Mouse (Mus musculus) layer of hippocampus, adult 11-12 months (tissue): ENCODE measurements around the gene Dmpk.

ENCODE experiments used
- DNase-seq: peaks from one replicate; pipeline ENCODE4 v3.0.0; 2022; ENCODE audit warnings: low spot score

Gene Dmpk

DNA sequence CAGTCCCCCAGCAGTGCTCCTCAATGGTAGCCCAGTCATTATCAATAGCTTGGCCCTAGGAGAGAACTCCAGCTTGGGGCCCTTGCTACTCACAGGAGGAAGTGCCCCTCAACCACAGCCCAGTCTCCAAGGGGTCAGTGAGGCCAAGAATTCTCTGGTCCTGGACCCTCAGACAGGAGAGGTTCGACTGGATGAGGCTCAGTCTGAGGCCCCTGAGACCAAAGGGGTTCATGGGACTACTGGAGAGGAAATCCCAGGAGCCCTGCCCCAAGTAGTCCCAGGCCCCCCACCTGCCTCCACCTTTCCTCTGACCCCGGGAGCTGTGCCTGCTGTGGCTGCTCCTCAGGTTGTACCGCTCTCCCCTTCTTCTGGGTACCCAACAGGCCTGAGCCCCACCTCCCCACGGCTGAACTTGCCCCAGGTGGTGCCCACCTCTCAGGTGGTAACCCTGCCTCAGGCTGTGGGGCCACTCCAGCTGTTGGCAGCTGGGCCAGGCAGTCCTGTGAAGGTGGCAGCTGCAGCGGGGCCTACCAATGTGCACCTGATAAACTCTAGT is 12.8 kb downstream of the Dmpk start:
- DNase-seq, result no peak

DNA sequence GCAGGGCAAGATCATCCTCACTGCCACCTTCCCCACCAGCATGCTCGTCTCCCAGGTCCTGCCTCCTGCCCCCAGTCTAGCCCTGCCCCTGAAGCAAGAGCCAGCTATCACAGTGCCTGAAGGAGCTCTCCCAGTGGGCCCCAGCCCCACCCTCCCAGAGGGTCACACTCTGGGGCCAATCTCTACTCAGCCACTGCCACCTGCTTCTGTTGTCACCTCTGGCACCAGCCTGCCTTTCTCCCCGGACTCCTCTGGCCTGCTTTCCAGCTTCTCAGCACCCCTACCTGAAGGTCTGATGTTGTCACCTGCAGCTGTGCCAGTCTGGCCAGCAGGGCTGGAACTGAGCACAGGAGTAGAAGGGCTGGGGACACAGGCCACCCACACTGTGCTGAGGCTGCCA is 13.6 kb downstream of the Dmpk start:
- DNase-seq, result no peak

DNA sequence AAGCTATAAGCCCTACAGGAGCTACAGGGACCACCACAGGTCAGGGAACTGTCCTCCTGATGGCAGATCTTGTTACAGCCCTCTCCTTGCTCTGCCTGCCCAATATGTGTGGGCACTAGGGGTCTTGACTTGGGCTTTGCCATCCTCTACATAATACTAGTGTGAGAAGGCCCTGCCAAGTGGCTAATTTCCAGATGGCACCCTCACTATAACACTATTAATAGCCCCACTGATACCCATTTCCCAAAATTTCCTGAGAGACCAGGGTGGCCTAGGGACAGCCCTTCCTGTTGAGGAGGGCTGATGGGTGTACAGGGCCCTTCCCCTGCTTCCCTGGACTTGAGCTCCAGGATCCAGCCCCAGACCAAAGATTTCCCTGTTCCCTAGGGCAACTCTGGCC is 14.2 kb downstream of the Dmpk start:
- DNase-seq, result no peak

GRCm38 (mm10) chr7:19098811-19099210 is 15.2 kb downstream of the Dmpk start:
- DNase-seq, result no peak

DNA sequence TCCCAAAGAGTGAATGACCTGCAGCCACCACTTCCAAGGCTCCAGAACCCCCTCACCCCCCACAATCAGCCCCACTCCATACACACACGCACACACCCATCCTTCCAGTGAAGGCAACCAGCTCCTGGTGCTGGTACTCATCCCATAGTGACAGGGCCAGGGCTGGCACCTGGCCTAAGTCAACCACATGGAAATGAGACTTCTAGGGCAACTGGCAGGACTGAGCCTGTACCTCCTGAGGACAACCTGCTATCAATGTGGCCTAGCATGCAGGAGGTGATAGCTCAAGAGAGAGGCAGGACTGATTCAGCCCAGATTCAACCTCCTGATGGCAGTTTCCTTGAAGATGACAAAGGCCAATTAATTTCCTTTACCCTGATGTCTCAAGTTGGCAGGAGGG is 16.6 kb downstream of the Dmpk start:
- no peak for DNase-seq

GRCm38 (mm10) chr7:19103741-19104140 is 20.1 kb downstream of the Dmpk start:
- DNase-seq, result no peak

- DNase-seq, result no peak
These were observed 20.8 kb downstream of the Dmpk start for GRCm38 (mm10) chr7:19104486-19104885.

- no peak for DNase-seq
These were observed 23.8 kb downstream of the Dmpk start for GRCm38 (mm10) chr7:19107436-19107835.

GRCm38 (mm10) chr7:19109565-19109964 is 25.9 kb downstream of the Dmpk start:
- no peak for DNase-seq

DNA sequence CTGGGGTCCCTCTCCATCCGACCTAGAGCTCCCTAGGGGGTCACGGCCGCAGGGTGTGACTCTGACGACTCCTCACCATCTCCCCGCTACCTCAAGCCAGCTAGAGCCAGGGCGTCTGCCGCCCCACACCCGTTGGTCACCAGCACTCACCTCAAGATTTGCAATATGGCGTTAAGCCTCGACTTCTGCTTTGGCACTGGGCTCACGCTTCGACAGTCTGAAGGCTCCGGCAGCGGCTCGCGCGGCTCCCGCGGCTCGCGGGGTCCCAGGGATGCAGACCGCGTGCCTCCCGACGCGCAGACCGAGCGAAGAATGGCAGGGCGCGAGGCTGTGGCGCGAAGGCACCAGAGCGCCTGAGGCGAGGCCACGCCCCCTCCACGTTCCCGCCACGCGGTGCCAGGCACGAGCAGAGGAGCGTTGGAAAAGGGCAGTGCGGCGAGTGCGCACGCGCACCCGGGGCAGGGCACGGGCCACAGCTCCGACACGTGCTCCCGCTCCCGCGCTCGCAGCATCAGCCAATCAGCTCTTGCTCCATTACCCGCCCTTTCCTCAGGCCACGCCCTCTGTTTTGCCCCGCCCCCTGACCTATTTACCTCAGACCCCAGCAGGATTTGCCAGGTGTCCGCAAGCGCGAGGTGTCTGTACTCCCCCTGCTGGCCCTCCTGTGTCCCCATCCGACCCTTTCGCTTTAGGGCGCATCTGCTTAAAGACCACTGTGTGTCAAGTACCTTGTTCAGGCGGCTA is 34.6 kb downstream of the Dmpk start, which contains the start of gene Gm4969:
Gene Gm4969, minus strand, starts transcription at position 341 of the 744 bp plus-strand sequence.
- peak; percentile 48 for DNase-seq

- DNase-seq, result no peak
These were observed 35.4 kb downstream of the Dmpk start for GRCm38 (mm10) chr7:19119083-19119482.

DNA sequence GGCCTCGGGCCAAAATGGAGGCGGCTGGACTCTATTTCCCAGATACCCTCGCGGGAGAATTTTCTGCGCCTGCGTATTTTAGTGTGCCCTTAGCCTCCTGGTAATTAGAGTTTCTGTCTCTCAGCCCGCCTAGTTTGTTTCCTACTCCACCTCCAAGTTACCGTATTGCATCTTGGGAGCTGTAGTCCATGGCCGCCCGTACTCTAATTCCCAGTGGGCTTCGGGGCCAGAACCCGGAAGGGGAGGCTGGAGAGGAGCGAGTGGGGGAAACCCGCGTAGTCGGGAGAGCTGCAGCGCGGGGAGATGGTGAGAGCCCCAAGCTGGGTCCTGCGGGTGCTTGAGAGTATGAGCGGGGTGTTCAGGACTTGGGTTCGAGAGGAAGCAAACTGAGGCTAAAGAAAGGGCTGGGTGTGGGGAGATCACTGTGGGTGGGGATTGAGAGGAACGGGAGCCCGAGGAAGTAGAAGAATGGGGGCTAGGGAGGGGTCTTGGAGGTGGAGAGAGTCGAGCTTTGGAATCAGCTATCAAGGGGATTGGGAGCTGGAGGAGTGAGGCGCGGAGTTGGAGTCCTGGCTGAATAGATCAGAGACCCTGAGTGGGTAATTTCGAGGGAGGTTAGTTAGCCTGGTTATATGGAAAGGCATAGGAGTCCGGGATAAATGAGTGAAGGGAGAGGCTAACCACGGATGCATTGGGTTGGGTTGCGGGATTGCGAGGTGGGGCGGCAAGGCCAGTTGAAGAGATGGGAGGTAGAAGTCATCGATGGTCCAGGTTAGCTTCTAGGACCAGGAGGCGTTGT is 36.2 kb downstream of the Dmpk start, which contains the start of gene Fbxo46:
Gene Fbxo46, plus strand, starts transcription at position 229 of the 799 bp plus-strand sequence.
- DNase-seq, result peak; percentile 96

- no peak for DNase-seq
These were observed 38.0 kb downstream of the Dmpk start for GRCm38 (mm10) chr7:19121686-19122085.

- DNase-seq, result no peak
These were observed 41.1 kb downstream of the Dmpk start for GRCm38 (mm10) chr7:19124713-19125112.

GRCm38 (mm10) chr7:19127744-19128143 is 44.1 kb downstream of the Dmpk start:
- no peak for DNase-seq

DNA sequence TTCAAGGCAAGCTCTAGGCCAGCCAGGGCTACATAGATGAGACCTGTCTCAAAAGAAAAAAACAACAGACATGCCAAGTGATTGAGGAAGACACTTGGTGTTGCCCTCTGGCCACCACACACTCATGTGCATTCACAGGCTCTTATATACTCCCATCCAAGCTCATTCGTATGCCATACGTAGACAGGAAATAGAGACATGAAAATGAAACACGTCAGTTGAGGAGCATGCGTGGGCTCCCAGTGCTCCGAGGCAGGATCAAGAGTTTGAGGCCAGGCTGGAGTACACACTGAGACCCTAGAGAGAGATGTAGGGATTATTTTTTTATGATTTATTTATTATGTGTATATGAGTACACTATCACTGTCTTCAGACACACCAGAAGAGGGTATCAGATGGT is 45.7 kb downstream of the Dmpk start:
- DNase-seq, result no peak

GRCm38 (mm10) chr7:19130657-19131056 is 47.0 kb downstream of the Dmpk start:
- no peak for DNase-seq

- peak; percentile 98 for DNase-seq
These were observed 47.7 kb downstream of the Dmpk start for GRCm38 (mm10) chr7:19131324-19131848.

DNA sequence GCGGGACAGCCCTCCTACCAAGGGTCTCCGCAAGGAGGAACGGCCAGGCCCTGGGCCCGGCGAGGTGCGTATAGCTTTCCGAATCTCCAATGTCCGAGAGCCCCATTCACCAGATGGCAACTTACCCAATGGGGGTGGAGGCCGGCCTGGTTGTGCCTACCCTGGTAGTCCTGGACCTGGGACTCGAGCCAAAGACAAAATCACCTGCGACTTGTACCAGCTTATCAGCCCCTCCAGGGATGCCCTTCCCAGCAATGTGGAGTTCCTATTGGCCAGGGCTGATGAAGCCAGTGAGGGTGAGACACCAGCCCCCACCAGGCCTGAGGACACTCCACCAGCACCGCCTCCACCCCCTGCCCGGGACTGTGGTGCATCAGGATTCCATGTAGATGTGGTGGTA is 52.5 kb downstream of the Dmpk start:
- no peak for DNase-seq

DNA sequence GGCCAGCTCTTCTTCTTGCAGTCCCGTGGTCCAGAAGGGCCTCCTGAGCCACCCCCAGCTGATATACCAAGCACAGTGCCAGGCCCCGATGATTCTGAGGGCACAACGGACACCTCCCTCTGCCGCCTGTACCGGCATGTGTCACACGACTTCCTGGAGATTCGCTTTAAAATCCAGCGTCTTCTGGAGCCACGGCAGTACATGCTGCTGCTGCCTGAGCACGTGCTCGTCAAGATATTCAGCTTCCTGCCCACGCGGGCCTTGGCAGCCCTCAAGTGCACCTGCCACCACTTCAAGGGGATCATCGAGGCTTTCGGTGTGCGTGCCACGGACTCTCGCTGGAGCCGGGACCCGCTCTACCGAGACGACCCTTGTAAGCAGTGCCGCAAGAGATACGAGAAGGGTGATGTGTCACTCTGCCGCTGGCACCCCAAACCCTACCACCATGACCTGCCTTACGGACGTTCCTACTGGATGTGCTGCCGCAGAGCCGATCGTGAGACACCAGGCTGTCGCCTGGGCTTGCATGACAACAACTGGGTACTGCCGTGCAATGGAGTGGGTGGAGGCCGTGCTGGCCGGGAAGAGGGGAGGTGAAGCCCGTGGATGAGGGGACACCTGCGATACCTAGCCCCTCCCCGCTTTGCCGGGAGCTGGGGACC is 53.2 kb downstream of the Dmpk start:
- DNase-seq, result no peak

DNA sequence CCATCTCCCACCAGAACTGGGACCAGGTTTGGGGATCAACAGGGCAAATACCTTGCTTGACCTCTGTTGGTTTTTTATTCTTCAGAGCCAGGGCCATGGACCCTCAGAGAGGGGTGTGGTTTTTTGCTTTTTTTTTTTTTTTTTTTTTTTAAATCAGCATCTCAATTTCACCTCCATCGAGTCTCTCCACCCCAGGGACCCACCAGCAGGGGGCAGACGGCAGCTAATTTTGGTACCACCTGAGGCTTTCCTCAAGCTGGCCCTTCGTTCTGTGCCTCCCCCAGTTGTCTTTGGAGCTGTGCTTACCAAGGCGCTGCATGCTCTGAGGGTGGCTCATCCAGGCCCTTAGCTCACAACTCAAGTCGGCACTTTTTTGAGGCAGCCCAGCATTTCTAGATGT is 53.7 kb downstream of the Dmpk start:
- peak; percentile 75 for DNase-seq
